Mouse (Mus musculus) T-helper 17 cell (primary cell): Measurements from ENCODE around the gene Gm20219.

ENCODE experiments used
- in situ Hi-C, 2 experiments: fragments of 300-600 bp; cut with MboI, MseI; formaldehyde crosslinking; loops; 1 replicate in 1 of 2; 2 replicates in 1 of 2; pipeline ENCODE4 v1.15.1; 2025; ENCODE audit warnings: high pct_unique_total_duplicates in 2 of 2

Gene Gm20219

DNA sequence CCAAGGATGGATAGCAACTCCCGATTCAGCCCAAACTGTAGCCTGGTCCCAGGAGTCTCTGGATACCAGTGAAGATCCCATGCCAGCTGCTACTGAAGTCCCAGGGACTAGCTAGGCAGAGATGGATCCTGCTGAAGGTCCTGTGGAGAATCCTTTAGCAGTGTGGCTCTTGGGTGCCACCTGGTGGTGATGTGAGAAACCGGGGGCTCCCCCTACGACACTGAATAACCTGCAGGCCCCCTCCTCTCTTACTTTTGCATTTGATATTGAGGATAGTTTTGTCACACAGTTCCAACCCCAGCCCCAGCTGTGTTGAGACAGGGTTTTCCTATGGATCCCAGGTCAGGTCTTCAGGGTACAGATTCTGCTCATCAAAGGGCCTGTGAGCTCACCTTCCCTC lies 4.3 kb upstream of the Gm20219 start:
- in situ Hi-C loops: no loop called here

DNA sequence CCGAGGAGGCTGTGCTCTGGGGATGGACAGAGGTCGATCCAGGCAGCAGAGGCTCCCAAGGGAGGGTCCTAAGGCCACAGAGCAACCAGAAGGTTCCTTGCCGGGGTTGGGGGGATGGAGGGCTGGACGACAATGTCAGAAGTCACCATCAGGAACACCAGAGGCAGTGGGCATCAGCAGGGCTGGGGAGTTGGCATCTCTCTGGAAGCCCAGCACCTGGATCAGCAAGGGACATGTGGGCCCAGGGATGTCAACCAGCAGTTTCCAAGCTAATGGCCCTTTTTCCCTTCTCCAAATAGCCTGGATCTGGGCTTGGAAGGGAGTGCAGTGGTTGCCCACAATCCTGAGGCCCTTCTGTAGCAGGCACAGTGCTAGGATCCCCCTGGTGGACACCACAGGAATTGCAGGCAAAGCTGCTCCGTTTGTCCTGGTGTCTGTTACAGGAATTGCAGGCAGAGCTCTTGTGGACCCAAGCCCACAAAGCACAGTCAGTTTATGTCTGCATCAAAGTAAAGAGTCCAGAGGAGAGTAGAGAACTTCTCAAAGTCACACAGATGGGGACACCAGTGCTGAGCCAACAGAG lies 1.3 kb downstream of the Gm20219 start:
- in situ Hi-C loops: loop anchor here (5.0 kb wide), 1 partner anchor 196 kb away; no protein-coding TSS in a partner anchor

DNA sequence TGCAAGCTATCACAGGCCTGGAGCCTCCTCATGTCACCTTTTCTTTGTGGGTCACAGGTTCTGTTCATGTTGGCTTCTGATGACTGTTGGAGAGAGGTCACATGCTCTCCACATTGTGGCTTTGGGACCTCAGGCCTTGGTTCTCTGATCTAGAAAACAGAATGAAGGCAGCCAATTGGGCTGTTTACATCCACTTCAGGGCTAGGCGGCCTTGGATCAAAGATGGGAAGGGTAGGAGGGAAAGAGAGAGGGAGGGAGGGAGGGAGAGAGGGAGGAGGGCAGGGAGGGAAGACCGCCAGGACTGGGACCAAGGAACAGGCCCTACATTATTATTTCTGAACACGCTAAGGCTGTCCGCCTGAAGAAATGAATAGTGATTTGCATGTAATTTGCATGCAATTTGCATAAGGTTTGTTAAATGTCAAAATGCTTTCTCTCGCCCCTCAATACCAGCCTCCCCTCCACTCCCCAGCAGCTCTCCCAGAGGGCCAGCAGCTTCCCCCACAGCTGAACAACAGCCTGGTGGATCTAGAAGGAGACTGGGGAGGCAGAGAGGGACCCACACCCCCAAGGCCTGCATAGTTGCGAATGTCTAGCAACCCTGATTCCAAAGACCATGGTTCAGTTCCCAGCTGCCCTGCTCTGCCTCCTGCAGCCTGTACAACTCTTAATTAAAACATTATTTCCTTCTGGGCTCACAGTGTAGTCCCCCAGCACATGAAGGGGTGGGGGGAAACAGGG lies 2.2 kb downstream of the Gm20219 start:
- in situ Hi-C loops: loop anchor here (5.0 kb wide), 1 partner anchor 195 kb away; no protein-coding TSS in a partner anchor

DNA sequence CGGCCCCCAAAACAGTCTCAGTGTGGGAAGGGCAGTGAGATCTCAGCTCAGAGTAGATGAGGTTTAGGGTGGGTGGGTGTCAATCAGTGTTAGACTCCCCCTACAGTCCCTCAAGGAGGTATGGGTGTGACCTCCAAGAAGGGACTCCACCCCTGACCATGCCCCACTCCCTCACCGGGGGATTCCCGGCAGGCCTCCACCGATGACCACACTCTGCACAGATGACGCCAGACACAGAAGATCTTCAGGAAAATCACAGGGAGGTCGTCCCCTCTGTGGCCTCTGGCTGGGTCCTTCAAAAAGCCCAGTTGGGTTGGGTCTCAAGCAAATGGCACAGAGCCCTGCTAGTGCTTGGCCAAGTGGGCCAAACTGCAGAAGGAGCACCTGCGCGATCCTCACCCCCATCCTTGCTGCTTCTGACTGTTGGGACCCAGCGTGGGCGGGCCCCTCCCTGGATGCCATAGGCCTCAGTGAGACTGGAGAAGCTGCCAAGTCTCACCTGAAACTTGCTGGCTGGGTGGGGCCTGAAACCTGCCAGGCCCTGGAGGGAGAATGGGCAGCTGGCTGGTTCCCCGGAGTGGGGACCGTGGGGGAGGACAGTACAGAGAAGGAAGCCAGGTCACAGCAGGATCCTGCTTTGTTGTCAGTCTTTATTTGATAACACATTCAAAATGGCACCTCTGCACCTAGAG lies 3.3 kb downstream of the Gm20219 start:
- in situ Hi-C loops: loop anchor here (5.0 kb wide), 1 partner anchor 194 kb away; no protein-coding TSS in a partner anchor

DNA sequence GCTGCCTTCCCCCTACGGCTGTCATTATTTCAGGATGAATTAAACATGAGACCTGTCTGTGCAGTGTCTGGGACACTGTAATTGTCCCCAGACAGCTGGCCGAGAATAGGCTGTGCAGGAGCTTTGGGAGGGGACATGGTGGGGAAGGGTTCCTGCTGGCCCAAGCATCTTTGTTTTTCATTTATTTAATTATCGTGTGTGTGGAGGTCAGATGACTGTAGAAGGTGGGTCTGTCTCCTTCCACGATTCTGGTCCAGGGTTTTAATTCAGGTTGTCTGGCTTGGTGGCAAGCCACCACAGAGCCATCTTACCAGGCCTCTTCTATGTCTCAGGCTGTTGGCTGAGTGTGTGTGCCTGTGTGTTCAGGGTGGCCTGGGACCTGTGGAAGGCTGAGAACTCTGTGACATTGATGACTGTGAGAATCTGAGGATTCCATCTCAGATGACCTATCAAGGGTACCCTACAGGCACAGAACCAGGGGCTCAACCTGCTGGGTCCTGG lies 5.5 kb downstream of the Gm20219 start:
- in situ Hi-C loops: no loop called here

DNA sequence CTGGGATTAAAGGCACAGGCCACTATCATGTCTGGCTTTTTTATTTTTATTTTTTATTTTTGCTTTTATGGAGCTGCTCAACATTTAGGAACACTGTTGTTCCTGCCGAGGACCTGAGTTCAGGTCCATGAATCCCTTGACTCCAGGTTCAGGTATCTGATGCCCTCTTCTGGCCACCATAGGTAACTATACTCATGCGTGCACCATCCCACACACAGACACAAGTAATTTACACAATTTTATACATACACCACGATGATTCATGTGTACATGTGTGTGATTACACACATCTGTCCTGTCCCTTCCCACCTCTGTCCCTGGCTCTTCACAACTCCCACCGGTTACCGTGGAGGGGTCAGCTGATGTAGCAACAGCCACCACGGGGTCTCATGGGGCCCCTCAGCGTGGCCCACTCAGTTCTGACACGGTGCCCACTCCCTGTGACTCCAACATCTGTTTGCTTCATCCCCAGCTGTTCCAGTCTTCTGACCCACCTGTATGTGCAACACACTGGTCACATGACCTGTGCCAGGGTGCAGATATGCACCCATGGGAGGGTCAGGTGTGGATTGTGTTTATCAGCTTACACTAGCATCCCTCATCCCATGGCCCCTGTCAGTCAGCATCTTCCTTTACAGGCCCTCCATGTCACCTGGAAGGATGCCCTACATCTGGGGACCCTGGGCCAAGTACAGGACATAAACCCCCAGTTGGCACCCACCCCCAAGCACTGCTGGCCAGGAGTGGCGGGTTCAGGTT lies 6.2 kb downstream of the Gm20219 start:
- in situ Hi-C loops: no loop called here

DNA sequence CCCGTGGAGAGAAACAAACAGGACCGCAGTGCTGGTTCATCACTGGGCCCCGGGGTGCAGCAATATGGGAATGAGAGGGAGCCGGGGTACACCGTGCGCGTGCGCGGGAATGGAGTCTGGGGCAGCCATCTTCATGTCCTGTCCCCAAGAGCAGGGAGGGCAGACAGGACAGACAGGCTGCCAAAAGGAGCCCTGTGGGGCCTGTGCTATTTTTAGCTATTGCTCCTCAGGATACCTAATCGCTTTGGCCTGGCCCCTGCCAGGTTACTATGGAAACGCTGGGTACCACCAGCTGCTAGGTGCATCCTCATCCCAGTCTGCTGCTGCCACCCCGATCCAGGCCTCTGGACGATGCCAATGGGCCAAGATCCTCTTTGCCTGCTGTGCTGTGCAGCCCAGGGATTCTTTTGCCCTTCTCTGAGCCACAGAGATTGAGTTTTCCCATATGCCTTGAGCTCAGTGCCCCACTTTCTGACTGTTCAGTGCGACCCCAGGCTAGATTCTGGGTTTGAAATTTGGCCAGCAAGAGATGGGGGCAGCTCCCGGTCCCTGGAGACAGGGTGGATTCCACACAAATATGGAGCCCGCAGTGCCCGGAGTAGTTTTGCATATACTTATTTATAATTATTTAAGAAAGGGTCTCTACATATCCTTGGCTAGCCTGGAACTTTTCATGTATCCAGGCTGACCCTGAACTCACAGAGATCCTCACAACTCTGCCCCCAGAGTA lies 6.9 kb downstream of the Gm20219 start:
- in situ Hi-C loops: no loop called here

DNA sequence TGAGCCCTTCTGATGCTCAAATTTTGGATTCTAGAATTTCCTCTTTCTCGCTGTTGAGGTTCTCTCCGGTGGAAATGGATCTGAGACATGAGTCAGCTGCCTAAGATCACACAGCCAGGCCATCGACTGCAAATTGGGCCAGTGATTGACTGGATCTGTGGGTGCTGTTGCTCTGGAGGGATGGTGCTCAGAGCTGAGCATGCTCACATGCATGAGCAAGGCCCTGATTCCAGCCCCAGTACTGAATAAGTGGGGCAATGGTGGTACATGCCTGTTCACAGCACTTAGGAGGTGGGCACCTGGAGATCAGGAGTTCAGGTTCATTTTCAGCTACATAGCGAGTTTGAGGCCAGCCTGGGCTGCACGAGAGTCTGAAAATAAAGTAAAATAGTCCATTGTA lies 7.6 kb downstream of the Gm20219 start:
- in situ Hi-C loops: no loop called here

DNA sequence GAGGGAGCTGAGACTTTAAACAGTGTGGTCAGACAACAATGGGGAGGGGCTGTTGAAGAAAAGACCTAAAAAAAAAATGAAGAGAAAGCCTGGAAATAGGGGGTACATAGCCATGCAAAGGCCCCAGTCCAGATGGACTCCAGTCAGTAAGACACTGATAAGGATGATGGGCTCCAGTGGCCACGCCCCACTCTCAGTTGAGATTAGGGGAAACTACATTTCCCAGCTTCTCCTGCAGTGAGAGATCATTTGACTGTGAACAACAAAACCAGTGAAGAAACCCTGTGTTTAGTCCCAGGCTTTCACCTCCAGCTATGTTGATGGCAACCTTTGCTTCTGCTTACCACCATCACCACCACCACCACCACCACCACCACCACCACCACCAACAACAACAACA lies 8.2 kb downstream of the Gm20219 start:
- in situ Hi-C loops: no loop called here

DNA sequence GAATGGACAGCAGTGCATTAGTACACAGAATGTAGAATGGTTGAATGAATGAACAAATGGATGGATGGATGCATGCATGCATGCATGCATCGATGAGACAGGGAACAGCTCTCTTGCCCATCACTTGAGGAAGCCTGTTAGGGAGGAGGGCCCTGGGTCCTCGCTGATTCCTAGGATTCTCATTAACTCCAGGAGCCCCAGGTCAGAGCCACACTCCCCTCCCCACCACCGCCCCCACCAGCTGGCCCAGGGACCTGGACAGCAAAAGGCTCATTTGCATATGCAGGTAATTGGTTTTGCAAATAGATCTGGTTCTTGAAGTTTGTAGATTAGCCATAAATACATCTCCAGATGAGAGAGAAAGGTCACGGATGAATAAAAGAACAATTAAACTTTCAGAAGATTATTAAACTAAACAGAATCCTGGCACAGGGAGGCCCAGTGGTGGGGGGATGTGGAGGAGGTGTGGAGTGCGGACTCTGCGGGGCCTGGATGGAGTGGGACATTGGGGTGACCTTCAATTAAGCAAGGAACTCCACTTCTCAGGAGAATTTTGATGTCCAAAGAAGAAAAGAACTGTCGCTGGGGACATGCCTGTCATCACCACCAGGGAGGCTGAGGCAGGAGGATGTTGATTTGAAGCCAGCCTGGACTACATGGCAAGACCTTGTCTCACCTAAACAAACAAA lies 9.3 kb downstream of the Gm20219 start:
- in situ Hi-C loops: no loop called here

DNA sequence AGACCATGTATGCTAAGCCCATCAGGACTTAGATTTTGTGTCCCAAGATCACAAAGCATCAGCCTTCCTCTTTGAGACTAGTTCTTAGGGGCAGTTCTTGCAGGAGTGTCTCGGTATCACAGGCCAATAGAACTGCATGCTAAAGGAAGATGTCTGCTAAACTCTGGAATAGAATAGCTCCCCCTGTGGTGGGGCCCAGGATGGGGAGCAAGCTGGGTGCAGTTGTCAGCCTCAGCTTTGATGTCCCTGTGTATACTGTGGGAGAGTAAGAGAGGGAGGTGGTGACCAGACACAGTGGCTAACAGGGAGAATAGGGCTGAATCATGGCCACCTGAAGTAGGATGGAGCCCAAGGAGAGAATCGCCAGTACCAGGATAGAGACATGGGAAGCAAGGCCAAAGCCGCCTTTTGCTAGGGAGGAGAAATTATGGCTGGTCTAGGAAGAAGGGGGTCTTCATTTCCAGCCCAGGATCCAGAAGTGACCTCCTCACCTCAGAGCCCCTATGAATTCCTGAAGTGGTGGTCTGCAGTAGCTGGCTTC lies 10.4 kb downstream of the Gm20219 start:
- in situ Hi-C loops: no loop called here

DNA sequence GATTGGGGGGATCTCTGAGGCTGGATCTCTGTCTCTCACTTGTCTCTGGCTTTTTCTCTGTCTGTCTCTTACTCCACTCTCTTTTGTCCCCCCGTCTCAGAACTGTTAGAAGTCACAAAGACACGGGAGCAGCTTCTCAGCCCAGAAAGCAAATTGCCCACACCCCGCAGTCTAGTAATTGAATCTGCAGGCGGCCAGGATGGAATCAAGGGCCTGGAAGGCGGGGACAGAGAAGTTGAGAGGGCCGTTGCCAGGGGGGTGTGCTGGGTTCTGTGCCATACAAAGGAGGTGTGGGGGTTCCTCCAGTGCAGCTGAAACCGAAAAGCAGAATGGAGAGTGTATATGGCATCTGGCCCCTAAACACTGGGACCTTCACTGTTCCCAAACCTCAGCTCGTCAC lies 11.5 kb downstream of the Gm20219 start:
- in situ Hi-C loops: no loop called here

DNA sequence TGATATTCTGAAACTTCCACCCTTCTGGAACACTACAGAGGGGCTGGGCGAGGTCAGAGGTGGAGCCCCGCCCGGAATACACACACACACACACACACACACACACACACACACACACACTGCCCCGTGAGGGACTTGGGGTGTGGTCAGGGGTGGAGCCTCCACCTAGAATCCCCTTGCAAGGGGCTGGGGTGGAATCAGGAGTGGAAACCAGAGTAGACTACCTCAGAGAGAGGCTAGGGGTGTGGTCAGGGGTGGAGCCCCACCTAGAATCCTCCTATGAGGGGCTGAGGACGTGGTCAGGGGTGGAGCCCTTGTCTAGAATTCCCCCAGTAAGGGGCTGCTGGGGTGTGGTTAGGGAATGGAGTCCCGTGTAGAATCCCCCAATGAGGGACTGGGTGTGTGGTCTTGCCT lies 13.6 kb downstream of the Gm20219 start:
- in situ Hi-C loops: no loop called here

DNA sequence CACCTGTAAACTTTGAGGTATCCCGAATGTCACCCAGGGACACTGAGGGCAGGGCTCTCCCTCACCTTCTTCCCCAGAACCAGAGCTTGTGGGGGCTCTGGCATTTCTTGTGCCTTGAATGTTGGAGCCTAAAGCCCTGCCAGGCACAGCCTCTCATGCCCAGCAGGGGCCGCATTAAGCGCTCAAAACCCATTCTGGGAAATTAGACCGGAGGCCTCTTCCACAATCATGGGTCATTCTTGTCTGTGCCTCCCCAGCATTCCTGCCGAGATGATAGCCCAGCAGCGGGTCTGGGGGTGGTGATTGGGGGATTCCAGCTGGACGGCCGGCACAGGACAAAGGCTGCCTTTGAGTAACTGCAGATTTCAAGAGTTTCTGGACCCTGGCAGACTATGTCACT lies 16.3 kb downstream of the Gm20219 start:
- in situ Hi-C loops: loop anchor here in 1 of 2 experiments (5.0 kb wide), 1 partner anchor 41 kb away; no protein-coding TSS in a partner anchor

DNA sequence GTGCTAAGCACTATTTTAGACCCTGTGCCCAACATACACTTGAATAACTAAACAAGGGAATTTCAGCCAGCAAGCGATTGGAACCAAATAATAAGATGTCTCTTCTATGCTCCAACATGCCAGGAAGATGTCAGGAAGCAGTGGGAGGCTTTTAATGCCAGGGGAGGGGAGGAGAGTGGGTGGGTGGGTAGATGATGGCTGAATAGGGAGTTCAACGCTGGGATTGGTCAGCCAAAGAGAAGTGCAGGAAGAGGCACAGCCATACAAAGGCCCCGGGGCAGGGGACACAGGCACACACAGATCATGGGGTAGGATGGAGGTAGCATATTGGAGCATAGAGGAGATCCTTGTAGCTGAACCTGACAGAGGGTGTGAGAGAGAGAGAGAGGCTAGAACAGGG lies 17.3 kb downstream of the Gm20219 start:
- in situ Hi-C loops: loop anchor here in 1 of 2 experiments (5.0 kb wide), 1 partner anchor 40 kb away; no protein-coding TSS in a partner anchor

DNA sequence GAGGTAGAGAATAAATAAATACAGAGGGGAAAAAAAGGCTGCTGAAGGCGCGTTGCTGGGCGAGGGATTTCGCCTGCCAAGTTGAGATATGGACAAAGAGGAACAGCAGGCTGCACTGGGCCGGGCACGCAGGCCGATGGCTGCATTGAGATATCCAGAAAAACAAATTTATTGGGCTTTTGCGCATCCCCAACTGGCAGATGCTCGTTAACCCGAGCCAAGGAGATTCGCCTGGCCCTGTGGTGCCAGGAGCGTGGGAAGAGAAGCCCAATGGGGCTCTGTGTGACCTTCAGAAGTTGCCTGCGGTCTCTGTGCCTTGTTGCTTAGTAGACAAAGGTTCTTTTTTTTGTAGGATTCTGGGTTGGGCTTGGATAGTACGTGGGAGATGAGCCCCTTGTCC lies 18.0 kb downstream of the Gm20219 start:
- in situ Hi-C loops: loop anchor here in 1 of 2 experiments (5.0 kb wide), 1 partner anchor 39 kb away; no protein-coding TSS in a partner anchor

DNA sequence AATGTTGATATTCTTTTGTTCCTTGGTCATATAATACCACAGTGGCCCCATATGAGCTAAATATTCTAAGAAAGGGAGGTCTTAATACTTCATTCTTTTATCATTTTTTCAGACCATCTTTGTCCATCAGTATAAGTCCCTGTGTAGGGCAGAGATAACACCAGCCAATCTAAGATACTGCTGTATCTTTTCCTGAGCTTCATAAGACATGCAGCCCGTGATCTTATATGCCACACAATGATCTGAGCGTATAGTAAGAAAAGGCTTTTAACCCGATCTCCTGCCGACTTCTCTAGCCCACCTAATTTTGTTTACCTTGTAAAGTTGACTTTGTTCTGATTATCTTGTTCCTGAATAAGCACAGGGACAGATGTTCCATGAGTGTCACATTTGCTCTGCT lies 29.2 kb downstream of the Gm20219 start:
- in situ Hi-C loops: no loop called here

DNA sequence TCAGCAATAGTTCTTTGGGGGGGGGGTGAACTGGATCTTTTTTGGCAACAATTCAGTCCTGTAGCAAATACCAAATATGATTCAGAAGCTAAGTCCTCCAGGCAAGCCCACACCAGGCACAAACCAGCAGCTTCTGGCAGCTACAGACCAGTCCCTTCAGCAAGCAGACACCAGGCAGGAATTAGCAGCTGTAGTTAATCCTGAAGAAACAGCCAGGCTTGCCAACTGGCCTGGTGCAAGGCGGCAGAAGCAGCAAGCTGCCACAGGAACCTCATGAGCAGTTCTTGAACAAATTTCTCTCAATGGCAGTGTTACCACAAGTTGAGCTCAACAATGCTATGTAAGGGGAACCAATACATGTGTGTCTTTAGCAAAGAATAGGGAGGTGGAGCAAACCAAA lies 31.4 kb downstream of the Gm20219 start:
- in situ Hi-C loops: no loop called here

DNA sequence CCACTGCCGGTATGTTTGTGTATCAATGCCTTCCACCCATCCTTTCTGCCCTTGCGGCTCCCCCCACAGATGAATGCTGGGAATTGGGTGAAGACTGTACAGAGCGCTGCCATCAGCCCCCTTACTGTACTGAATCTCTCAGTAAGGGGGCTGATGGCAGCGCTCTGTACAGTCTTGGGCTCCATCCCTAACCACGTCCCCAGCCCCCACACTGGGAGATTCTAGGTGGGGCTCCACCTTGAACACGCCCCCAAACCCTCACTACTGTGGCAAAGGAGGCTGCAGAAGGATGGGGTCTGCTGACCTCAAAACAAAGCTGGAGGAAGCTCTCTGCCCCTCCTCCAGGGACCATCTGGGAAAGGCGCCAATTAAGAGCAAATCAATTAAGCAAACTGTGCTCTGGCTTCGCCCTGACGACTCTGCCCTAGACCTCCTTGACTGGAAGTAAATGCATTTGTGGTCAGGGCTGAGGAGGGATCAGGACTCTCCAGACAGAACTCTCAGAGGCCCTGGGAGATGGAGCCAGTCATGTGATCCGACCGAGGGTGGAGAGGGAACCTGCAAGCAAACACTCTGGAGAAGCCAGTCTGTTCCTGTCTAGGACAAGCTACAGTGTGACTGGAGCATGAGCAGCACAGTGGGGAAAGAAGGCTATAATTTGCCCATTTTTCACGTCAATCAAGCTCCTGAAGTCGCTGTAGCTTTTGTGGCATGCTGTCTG lies 38.3 kb downstream of the Gm20219 start:
- in situ Hi-C loops: no loop called here
